10 mouse cellular contexts compared by ENCODE assay signal in genomic region chr9:85693231-85694116, GRCm38 (mm10). TPM values are rescaled to one million over a fixed set of nuclear protein-coding genes. Genes with fewer than 3 reads are reported as not detected.
A peak's percentile ranks its signal among the peaks of the same experiment; 100 is the strongest.
DNase-seq lines count a peak whose midpoint lies in the region; ATAC-seq and TF ChIP-seq lines count a peak whose summit lies in the region.
"Had no signal": no experiment of that assay in that cellular context is flagged by ENCODE, and none has a peak within 500 bp of the region (broad histone marks: within the 10 kb centered on the region; RNA-seq: fewer than 3 reads in every experiment).

No protein-coding gene starts in this region.

- DNase-seq in heart, adult 8-10 months (ENCODE audit: low spot score): peak; percentile 13
- DNase-seq in CH12.LX (ENCODE audit: extremely low read depth): peak; percentile 15
- peak; percentile 66 for DNase-seq in embryonic facial prominence, embryonic 14.5 days (ENCODE audit: low spot score)
- DNase-seq in cerebellum, adult 8-10 months: no peak
- DNase-seq in spleen, adult 18-20 months: no peak
- no peak for DNase-seq in right cerebral cortex, adult 2 months (ENCODE audit: low spot score in 2 of 2)
- DNase-seq: layer of hippocampus, postnatal 36 days had no signal

- H3K9me3 ChIP-seq in heart, embryonic 11.5 days (replicated peaks; ENCODE audit: control insufficient read depth, low read length): no peaks in the 10 kb centered on the region
- H3K9me3 ChIP-seq in CH12.LX (replicated peaks; ENCODE audit: low read length): no peaks in the 10 kb centered on the region
- H3K9me3 ChIP-seq in embryonic facial prominence, embryonic 14.5 days (ENCODE audit: control insufficient read depth, low read length): no peaks in the 10 kb centered on the region
- no peaks in the 10 kb centered on the region for H3K9me3 ChIP-seq in liver, embryonic 16.5 days (replicated peaks; ENCODE audit: control insufficient read depth, low read length)

- dilution Hi-C loops in CH12.LX (cut with MboI; ENCODE audit: extremely low pct_ligation_motif_present, extremely low pct_unique_long_range_greater_than_20kb, low sequenced_read_pairs): no loop called here

- H3K4me2 ChIP-seq in heart, embryonic 11.5 days: no peak overlapping the region
- H3K4me2 ChIP-seq in CH12.LX (ENCODE audit: insufficient read depth, low read depth, poor library complexity, severe bottlenecking): no peak overlapping the region
- no peak overlapping the region for H3K4me2 ChIP-seq in embryonic facial prominence, embryonic 14.5 days (ENCODE audit: low read depth, low read length)
- no peak overlapping the region for H3K4me2 ChIP-seq in liver, embryonic 16.5 days (ENCODE audit: low read depth, low read length)

- peak in 1 of 2 experiments; percentile 37; a peak in 1 of 4 replicates for TF ChIP-seq CTCF in CH12.LX (conservative IDR thresholded peaks at IDR 0.05 in 1 of 2, IDR thresholded peaks at IDR 0.05 in 1 of 2; ENCODE audit: low read depth in 2 of 2, low read length in 2 of 2)

- H3K4me1 ChIP-seq in heart, embryonic 11.5 days (ENCODE audit: control insufficient read depth, insufficient read depth, low read length): no peaks in the 10 kb centered on the region
- H3K4me1 ChIP-seq in CH12.LX (ENCODE audit: control insufficient read depth in 1 of 2, insufficient read depth in 2 of 2): peaks cover 0 to 17% of the 10 kb centered on the region in 2 experiments; a peak in 2 of 4 replicates
- no peaks in the 10 kb centered on the region for H3K4me1 ChIP-seq in embryonic facial prominence, embryonic 14.5 days (ENCODE audit: control insufficient read depth, insufficient read depth, low read length)
- H3K4me1 ChIP-seq in liver, embryonic 16.5 days (ENCODE audit: control insufficient read depth, low read depth, low read length): no peaks in the 10 kb centered on the region

- 63% methylated on average over 6 of the region's 6 CpGs for WGBS in heart, embryonic 11.5 days (ENCODE audit: insufficient replicate concordance)
- WGBS in embryonic facial prominence, embryonic 14.5 days: 52% methylated on average over 6 of the region's 6 CpGs
- 64% methylated on average over 6 of the region's 6 CpGs for WGBS in liver, embryonic 16.5 days (ENCODE audit: insufficient replicate concordance)

- no peak overlapping the region for H3K4me3 ChIP-seq in heart, embryonic 11.5 days (ENCODE audit: low read depth, low read length)
- no peak overlapping the region for H3K4me3 ChIP-seq in CH12.LX (replicated peaks in 1 of 3; ENCODE audit: low read depth in 2 of 3, low read length in 2 of 3, poor library complexity in 1 of 3)
- H3K4me3 ChIP-seq in embryonic facial prominence, embryonic 14.5 days (ENCODE audit: low read depth, low read length): no peak overlapping the region
- no peak overlapping the region for H3K4me3 ChIP-seq in liver, embryonic 16.5 days (ENCODE audit: low read depth, low read length)
- H3K4me3 ChIP-seq: erythroblast, embryonic 14.5 days had no signal

- no peak overlapping the region for H3K9ac ChIP-seq in heart, embryonic 11.5 days (ENCODE audit: low read depth, low read length)
- H3K9ac ChIP-seq in CH12.LX (ENCODE audit: insufficient read depth, low read depth): no peak overlapping the region
- H3K9ac ChIP-seq in embryonic facial prominence, embryonic 14.5 days (ENCODE audit: low read depth, low read length): no peak overlapping the region
- H3K9ac ChIP-seq in liver, embryonic 16.5 days (ENCODE audit: low read depth, low read length): no peak overlapping the region

- peaks cover 7% of the 10 kb centered on the region for H3K36me3 ChIP-seq in heart, embryonic 11.5 days (ENCODE audit: control insufficient read depth, insufficient read depth, low read length)
- peaks cover 35 to 73% of the 10 kb centered on the region in 2 experiments for H3K36me3 ChIP-seq in CH12.LX (replicated peaks in 1 of 2; ENCODE audit: control insufficient read depth in 1 of 2, insufficient read depth in 1 of 2, low read length in 1 of 2)
- H3K36me3 ChIP-seq in embryonic facial prominence, embryonic 14.5 days (ENCODE audit: control insufficient read depth, insufficient read depth, low read length): peaks cover 56% of the 10 kb centered on the region
- H3K36me3 ChIP-seq in liver, embryonic 16.5 days (ENCODE audit: control insufficient read depth, insufficient read depth): peaks cover 25% of the 10 kb centered on the region

- peak; percentile 26 for TF ChIP-seq RAD21 in CH12.LX (IDR thresholded peaks at IDR 0.05; ENCODE audit: low read depth, low read length)

- in situ Hi-C loops in CH12.LX (cut with MboI; ENCODE audit: low pct_ligation_motif_present, low pct_unique_long_range_greater_than_20kb, low sequenced_read_pairs): no loop called here

- H3K27ac ChIP-seq in heart, embryonic 11.5 days (ENCODE audit: low read depth, low read length): no peak overlapping the region
- H3K27ac ChIP-seq in CH12.LX (ENCODE audit: insufficient read depth, low read depth): no peak overlapping the region
- H3K27ac ChIP-seq in embryonic facial prominence, embryonic 14.5 days (replicated peaks; ENCODE audit: low read depth, low read length): no peak overlapping the region
- H3K27ac ChIP-seq in liver, embryonic 16.5 days (ENCODE audit: low read length): no peak overlapping the region

- no peaks in the 10 kb centered on the region for H3K79me2 ChIP-seq in CH12.LX (replicated peaks; ENCODE audit: control insufficient read depth, extremely low read depth, insufficient read depth, poor library complexity, severe bottlenecking)

- no peak for TF ChIP-seq EP300 in CH12.LX (IDR thresholded peaks at IDR 0.05; ENCODE audit: low read length)

- ATAC-seq in heart, embryonic 11.5 days (replicated peaks; ENCODE audit: insufficient number of reproducible peaks, low FRiP score, low TSS enrichment): no peak
- ATAC-seq in embryonic facial prominence, embryonic 14.5 days (ENCODE audit: low read depth): 0 out of 2 replicates have a peak, but pooled peaks have one; percentile 60
- peak; percentile 59; the same call in 1 of the 2 replicates for ATAC-seq in liver, embryonic 16.5 days (ENCODE audit: low read depth)

- no peak for TF ChIP-seq POLR2A in CH12.LX (IDR thresholded peaks at IDR 0.05; ENCODE audit: low read depth, low read length)

- H3K27me3 ChIP-seq in heart, embryonic 11.5 days (ENCODE audit: control insufficient read depth, insufficient read depth, low read length): no peaks in the 10 kb centered on the region
- H3K27me3 ChIP-seq in CH12.LX (replicated peaks): no peaks in the 10 kb centered on the region
- H3K27me3 ChIP-seq in embryonic facial prominence, embryonic 14.5 days (replicated peaks; ENCODE audit: control insufficient read depth, insufficient read depth, low read length): no peaks in the 10 kb centered on the region
- H3K27me3 ChIP-seq in liver, embryonic 16.5 days (ENCODE audit: control insufficient read depth, insufficient read depth, low read depth, low read length): no peaks in the 10 kb centered on the region

TF ChIP-seq in CH12.LX, 34 proteins besides CTCF, POLR2A, EP300 and RAD21:
- TF ChIP-seq IRF4 (IDR thresholded peaks at IDR 0.05; ENCODE audit: low read depth, low read length) (no peak), E2F4 (IDR thresholded peaks at IDR 0.05; ENCODE audit: insufficient replicate concordance, low read depth, low read length) (no peak), GABPA (IDR thresholded peaks at IDR 0.05; ENCODE audit: insufficient replicate concordance, low read depth, low read length) (no peak), JUND (conservative IDR thresholded peaks at IDR 0.05; ENCODE audit: low read depth, low read length) (no peak)

RNA-seq across cellular contexts. Expression of gene Ibtk, which starts 55.7 kb away (rescaled TPM):
- total RNA-seq in heart, adult 8-10 months (2022): 10 to 100 TPM; 29.9 to 33.3 (median 30.4) TPM
- 33.0 and 37.6 TPM in 2 replicates for polyA plus RNA-seq in heart, embryonic 11.5 days (2014; fragmentation: Nextera tagmentation; extraction: Ambion mirVana)
- total RNA-seq in CH12.LX (2012; rRNA removed): 32.7 and 34.2 TPM in 2 replicates
- total RNA-seq in CH12.LX (2014; rRNA removed): 40.6 and 44.2 TPM in 2 replicates
- 37.8 and 41.3 TPM in 2 replicates for polyA plus RNA-seq in CH12.LX (2012; ENCODE audit: insufficient read length, low read depth)
- polyA plus RNA-seq in embryonic facial prominence, embryonic 14.5 days (2014; fragmentation: Nextera tagmentation; extraction: Ambion mirVana): 39.0 and 42.4 TPM in 2 replicates
- 26.0 and 27.7 TPM in 2 replicates for polyA plus RNA-seq in liver, embryonic 16.5 days (2015; fragmentation: Nextera tagmentation; extraction: Ambion mirVana)

Comparison
In these comparisons a context has a peak if more than half of its experiments do, and no peak if none do; other contexts are left out.
1. DNase-seq: peak in heart, adult 8-10 months (single experiment), CH12.LX (single experiment) and embryonic facial prominence, embryonic 14.5 days (single experiment); none in cerebellum, adult 8-10 months (single experiment), spleen, adult 18-20 months (0 of 2) and right cerebral cortex, adult 2 months (0 of 2).